Mouse (Mus musculus) erythroblast, embryonic 14.5 days (primary cell): ENCODE data around the gene Nfatc2.

ENCODE experiments used
- GATA1 ChIP-seq: IDR thresholded peaks from 2 replicates; pipeline ENCODE4 v1.6.1; 2012; ENCODE audit warnings: low read length, inconsistent platforms, mixed read lengths
- TAL1 ChIP-seq: IDR thresholded peaks from 3 replicates; pipeline ENCODE4 v1.6.1; 2012; ENCODE audit warnings: low read length, inconsistent platforms, mixed read lengths

- no peak for TF ChIP-seq GATA1
- no peak for TF ChIP-seq TAL1
These were observed 49.1 kb downstream of the Nfatc2 start for GRCm38 (mm10) chr2:168552405-168552804.
